Mouse (Mus musculus) heart, postnatal 25 days (tissue): ENCODE measurements around the gene Prpf6. TPM values are rescaled to one million over a fixed set of nuclear protein-coding genes. Genes with fewer than 3 reads are reported as not detected.
A peak's percentile ranks its signal among the peaks of the same experiment; 100 is the strongest.

Experiments
- DNase-seq: peaks from one replicate; pipeline ENCODE4 v3.0.0; 2022; ENCODE audit warnings: low spot score
- intact Hi-C: fragments of 180-260 bp; cut with DNase I; formaldehyde crosslinking; loops from one replicate; pipeline ENCODE4 v1.15.1; 2025
- total RNA-seq, 2 experiments: library from RNA; stranded (reverse); gene quantifications; 2 replicates each; pipeline ENCODE4 v1.2.3; 2021

Gene Prpf6
- total RNA-seq, 2 experiments from 2014 or later, result 29.2 to 32.7 TPM

DNA sequence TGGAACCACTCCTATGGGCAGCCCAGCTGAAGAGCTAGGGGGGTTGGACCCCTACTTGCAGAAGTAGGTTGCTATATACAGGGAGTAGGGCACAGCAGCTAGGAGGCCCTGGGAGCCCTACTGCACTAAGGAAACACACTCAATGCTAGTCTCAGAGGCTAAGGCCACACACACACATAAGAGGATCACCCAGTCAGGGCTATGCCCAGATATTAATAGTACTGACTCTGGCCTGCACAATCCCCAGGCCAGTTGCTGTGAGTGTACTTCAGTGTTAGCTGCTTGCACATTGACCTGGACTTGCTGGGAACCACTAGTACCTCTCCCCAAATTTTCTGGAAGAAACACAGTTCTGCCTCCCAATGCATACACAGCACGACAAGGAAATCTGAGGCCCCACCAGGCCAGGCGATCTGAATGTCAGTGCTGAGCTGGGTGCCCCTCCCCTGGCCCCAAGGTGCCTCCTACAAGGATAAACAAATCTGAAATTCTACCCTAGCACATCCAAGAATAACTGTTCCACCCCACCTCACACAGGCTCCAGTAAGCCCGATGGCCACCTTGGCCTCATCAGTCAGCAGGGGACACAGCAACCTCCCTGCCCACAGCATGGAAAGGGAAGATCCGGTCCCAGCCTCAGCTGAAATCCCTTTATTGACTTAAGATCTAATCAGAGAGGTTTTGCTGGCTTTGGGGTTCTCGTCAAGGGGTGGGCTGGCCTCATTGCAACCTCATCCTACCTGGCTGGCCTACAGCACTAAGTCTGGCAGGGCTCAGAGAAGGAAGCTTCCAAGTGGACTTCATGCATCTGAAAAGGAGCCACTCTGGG lies 12.7 kb upstream of the Prpf6 start:
- DNase-seq, result no peak
- intact Hi-C loops, result no loop called here

- intact Hi-C loops, result loop anchor here (2.0 to 5.0 kb wide), 2 partner anchors 59 to 167 kb away; partner anchors contain the start of gene Dnajc5
- DNase-seq, result no peak
Observed at GRCm38 (mm10) chr2:181579681-181580080, 12.0 kb upstream of the Prpf6 start.

DNA sequence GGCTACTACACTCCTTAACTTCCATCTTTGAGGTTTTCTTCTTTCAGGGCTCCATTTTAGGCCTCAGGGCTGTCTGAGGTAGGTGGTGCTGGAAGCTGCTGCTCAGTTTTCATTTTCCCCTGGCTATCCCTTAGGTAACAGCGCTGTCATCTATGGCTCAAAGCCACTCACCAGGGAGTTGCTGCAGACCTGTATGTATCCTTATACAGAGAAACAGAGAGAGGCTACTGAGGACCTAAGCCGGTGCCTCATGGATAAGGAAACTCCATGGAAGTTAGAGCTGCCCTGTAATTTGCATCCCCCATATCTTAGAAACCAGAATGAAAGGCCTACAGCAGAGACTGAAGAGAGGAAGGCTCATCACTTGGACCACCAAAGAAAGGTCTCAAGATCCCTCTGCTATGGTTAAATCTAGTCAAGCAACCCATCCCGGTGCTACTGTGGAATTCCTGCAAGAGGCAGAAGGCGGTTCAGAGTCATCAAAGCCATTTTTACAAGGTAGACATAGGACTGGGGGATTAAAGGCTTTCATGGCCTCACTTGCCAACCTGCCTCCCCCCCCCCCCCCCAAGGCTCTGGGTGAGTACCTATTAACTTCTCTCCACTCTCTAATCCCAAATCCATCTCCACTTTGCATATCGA lies 11.4 kb upstream of the Prpf6 start:
- intact Hi-C loops, result loop anchor here (2.0 to 5.0 kb wide), 2 partner anchors 59 to 168 kb away; partner anchors contain the start of gene Dnajc5
- no peak for DNase-seq

DNA sequence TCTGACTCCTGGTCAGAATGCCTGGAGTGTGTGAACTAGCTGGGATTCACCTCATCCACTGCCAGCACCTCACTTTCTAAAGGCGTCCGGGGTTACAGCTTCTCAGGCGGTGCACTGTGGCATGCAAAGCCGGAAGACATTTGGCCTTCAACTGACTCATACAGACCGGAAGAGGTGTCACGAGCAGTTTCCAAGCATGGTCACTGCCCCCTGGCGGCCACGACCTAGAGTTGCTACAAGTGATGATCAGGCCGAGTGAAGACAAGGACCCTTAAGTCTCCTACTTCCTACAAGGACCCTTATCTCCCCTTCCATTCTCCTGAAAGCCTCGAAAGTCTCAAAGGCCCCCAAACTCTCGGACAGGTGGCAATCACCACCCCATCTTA lies 10.7 kb upstream of the Prpf6 start:
- peak; percentile 75 for DNase-seq
- intact Hi-C loops, result loop anchor here (2.0 to 5.0 kb wide), 2 partner anchors 60 to 169 kb away; partner anchors contain the start of gene Dnajc5

DNA sequence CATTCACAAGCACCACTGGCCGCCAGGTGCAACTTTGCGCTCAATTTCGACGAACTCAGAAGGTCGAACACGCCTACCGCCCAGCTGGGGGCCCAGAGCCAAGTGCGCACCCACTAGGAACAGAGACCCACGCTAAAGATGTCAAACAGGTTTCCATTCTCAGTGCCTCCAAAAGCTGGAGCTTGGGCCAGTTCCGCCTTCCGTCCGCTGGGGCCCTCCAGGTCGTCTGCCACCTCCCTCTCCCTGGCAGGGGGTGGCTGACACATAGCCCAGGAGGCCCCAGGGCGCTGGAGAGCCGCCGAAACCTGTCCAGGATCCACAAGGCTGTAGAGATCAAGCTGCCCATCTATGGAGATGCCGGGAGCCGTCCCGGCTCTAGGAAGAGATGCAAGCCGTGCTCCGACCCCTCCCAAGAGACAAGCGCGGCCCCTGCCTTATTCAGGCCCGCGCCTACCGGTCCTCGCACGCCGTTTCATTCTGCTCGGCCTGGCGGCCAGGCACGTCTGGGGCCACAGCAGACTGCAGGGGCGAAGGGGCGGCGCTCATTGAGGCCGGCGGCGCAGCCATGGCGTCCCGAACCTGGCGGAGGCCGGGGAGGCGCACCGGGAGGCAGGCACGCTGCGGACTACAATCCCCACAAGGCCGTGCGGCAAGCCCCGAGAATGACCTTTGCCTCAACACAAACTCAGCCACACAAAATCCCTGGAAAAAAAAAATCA lies 10.1 kb upstream of the Prpf6 start:
- intact Hi-C loops, result loop anchor here (2.0 to 5.0 kb wide), 2 partner anchors 61 to 169 kb away; partner anchors contain the start of gene Dnajc5
- DNase-seq, result peak; percentile 71

- DNase-seq, result no peak
- intact Hi-C loops, result loop anchor here (5.0 kb wide), 1 partner anchor 170 kb away; no protein-coding TSS in a partner anchor
Observed at GRCm38 (mm10) chr2:181582358-181582757, 9.3 kb upstream of the Prpf6 start.

GRCm38 (mm10) chr2:181582939-181583338 lies 8.7 kb upstream of the Prpf6 start:
- DNase-seq, result no peak
- intact Hi-C loops, result loop anchor here (5.0 kb wide), 1 partner anchor 171 kb away; no protein-coding TSS in a partner anchor

DNA sequence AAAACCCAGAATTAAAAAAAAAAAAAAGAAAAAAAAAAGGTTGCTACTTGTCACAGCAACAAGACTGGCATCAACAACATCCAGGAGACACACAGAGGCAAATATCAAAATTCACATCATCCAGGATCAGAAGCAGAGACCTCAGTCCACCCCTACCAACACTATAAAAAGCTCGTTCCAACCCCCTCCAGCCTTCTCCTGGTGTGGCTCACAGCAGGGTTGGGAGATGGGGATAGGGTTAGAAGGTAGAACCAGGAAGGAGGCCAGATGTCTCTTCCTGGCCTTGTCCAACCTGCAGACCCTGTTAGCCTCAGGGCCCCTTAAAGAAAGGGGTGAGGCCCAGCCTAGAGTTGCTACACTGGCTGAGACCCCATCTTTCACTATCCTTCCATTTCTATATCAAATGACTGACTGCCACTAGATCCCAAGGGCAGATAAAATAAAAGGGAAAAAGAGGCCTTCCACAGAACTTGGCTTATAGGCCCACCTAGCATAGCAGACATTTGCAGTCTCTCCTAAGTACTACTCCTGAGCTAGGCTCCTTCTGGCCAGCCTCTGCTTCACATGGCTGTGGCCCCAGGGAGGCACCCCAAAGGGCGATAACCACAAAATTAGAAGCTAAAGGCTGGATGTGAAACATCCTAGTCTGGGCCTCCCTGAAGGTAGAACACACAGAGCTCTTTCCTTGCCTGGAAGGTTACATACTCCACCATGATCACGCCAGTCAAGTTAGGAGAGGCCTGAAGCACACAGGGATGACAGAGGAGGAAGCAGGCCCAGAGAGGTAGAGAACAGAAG lies 8.0 kb upstream of the Prpf6 start:
- intact Hi-C loops, result loop anchor here (5.0 kb wide), 1 partner anchor 171 kb away; no protein-coding TSS in a partner anchor

DNA sequence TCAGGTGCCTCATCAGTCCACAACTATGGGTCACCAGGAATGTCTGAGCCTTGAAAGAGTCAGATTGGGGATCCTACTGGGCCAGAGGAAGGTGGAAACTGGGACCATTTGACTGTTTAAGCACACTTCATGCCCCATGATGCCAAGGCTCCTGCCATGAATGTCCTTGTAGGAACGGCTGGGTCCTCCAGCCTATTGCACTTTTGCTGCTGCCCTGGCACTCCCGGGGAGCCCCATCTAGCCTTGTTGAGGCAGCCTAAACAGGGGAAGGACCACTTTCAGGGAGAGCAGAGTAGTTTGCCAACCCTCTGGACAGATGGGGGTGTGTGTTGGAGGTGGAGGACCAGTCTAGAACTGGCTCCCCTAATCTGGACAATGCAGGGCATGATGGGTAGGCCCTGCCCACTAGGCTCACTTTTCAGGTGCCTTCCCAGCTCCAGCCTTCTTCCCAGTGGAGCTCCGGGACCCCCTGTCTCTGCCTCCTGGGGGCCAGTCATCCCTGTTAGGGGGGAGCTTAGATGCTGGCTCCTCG lies 7.2 kb upstream of the Prpf6 start, which contains the start of gene Uckl1:
Uckl1 (minus strand) TSS at position 482 of the 532 bp plus-strand sequence.
- intact Hi-C loops, result loop anchor here (5.0 kb wide), 1 partner anchor 172 kb away; no protein-coding TSS in a partner anchor
- no peak for DNase-seq

More for the DNA sequence above, 8.0 kb upstream of the Prpf6 start:
- DNase-seq, result no peak

- intact Hi-C loops, result no loop called here
- DNase-seq, result no peak
Observed at GRCm38 (mm10) chr2:181585506-181585905, 6.2 kb upstream of the Prpf6 start.

GRCm38 (mm10) chr2:181586124-181586523 lies 5.5 kb upstream of the Prpf6 start:
- no peak for DNase-seq
- intact Hi-C loops, result no loop called here

- intact Hi-C loops, result no loop called here
- DNase-seq, result no peak
Observed at GRCm38 (mm10) chr2:181587796-181588195, 3.9 kb upstream of the Prpf6 start.

- DNase-seq, result no peak
- intact Hi-C loops, result no loop called here
Observed at GRCm38 (mm10) chr2:181588229-181588780, 3.4 kb upstream of the Prpf6 start.

DNA sequence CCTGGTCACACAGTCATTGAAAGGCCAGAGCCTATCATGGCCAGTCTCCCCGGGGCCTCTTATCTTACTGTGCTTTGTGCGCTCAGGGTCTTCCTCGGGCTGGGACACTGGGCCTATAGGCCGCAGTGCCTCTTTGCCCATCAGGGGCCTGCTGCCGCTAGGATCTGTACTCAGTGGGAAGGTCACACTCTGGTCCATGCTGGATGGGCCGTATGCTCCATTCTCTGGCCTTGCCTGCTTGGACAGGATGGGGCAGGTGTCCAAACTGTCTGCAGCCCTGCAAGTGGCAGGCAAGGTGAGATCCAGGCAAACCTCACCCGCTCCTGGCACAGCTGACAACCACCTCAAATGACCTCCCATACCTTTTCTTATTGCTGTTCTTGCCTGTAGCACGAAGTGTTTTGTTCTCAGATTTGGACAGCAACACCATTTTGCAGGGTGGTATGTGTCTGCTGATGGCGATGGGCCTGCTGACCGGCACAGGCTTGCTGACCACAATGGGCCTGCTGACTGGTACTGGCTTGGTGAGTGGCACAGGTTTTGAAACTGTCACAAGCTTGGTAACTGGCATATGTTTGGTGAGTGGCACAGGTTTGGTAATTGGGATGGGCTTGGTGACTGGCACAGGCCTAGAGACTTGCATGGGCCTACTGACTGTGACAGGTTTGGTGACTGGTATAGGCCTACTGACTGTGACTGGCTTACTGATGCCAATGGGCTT lies 2.5 kb upstream of the Prpf6 start:
- intact Hi-C loops, result no loop called here

GRCm38 (mm10) chr2:181589732-181590105 lies 1.9 kb upstream of the Prpf6 start:
- intact Hi-C loops, result no loop called here

More for the DNA sequence above, 2.5 kb upstream of the Prpf6 start:
- no peak for DNase-seq

DNA sequence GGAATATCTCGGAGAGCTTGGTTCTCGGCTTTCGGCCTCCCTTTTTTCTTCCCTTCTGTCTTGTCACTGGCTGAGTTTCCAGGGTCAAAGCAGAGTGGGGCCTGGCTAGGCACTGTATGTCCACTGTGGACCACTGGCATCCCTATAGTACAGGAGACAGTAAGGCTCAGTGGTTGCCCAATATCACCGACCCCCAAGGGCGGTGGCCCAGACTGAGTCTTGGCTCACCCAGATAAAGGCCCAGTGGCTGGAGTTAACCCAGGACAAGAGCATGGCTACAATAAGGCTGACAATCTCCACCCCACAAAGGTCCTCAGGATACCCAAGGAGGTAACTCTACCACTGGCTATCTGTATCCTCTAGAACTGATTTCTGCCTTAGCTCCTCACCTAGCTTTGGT lies 1.2 kb upstream of the Prpf6 start:
- intact Hi-C loops, result no loop called here
- DNase-seq, result no peak

More at GRCm38 (mm10) chr2:181589732-181590105, 1.9 kb upstream of the Prpf6 start:
- DNase-seq, result no peak

- intact Hi-C loops, result no loop called here
- DNase-seq, result no peak
Observed at GRCm38 (mm10) chr2:181592231-181593041, 768 bp downstream of the Prpf6 start, which contains the start of gene Zfp512b. TSS of gene Zfp512b (minus strand) at chr2:181592803.
